Mouse (Mus musculus) liver, adult 2 months (tissue): ENCODE data around the gene C530008M17Rik.

Experiments
- CTCF ChIP-seq: fragments of 200-500 bp; IDR thresholded peaks from 2 replicates; pipeline ENCODE4 v1.5.1; 2011; ENCODE audit warnings: low read depth, low read length, control low read depth
- POLR2A ChIP-seq: fragments of 200-500 bp; IDR thresholded peaks from 2 replicates; pipeline ENCODE4 v1.6.1; 2011; ENCODE audit warnings: low read length, control low read depth; ENCODE audit not compliant: insufficient read depth; ENCODE audit errors: extremely low read depth

DNA sequence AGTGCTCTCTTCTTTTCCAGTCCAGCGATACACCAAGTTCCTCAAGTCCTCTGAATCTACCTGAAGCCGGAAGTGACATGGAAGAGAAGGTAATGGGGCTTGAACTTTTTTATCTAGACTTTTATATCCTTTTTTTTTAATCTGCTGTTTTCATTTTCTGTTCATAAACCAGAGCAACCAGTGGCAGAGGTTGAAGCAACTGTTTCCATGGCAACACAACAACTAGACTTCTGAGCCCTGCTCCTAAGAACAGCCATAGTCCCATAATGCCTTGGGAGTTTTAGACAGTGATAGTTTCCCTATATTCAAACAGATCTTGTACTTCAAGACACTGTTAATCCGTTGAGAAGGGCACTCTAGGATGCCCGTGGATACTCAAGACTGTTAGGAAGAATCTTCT lies 195.0 kb downstream of the C530008M17Rik start:
- TF ChIP-seq POLR2A, result no peak
- no peak for TF ChIP-seq CTCF
